Mouse (Mus musculus) liver, adult 2 months (tissue): ENCODE measurements around the gene Lsm7.

Source experiments
- CTCF ChIP-seq: fragments of 200-500 bp; IDR thresholded peaks from 2 replicates; pipeline ENCODE4 v1.5.1; 2011; ENCODE audit warnings: low read depth, low read length, control low read depth
- POLR2A ChIP-seq: fragments of 200-500 bp; IDR thresholded peaks from 2 replicates; pipeline ENCODE4 v1.6.1; 2011; ENCODE audit warnings: low read length, control low read depth; ENCODE audit not compliant: insufficient read depth; ENCODE audit errors: extremely low read depth

DNA sequence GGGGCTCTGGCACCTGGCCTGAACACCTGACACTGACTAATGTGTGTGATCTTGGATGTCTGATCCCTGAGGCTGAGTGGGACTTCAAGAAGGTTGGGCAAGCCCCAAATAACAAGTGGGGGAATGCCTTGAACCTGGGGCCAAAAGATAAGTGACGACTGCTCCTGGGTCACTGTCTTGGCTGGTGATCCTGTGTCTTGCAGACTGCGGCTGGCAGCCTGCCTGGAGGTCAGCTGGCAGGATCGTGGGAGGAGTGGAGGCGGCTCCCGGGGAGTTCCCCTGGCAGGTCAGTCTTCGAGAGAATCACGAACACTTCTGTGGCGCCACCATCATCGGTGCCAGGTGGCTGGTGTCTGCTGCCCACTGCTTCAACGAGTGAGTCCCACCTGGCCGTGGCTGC lies 32.2 kb upstream of the Lsm7 start:
- TF ChIP-seq CTCF (no peak), POLR2A (no peak)
